Mouse (Mus musculus): Measurements from ENCODE around the gene Actn1.

- TF ChIP-seq CTCF (IDR thresholded peaks at IDR 0.05; ENCODE audit: low read depth) (no peak), EP300 (IDR thresholded peaks at IDR 0.05; ENCODE audit: low read depth) (no peak)
Observed at GRCm38 (mm10) chr12:80147563-80148214, 112.5 kb downstream of the Actn1 start.

Data from heart, postnatal 0 days (tissue).